Mouse (Mus musculus): ENCODE measurements at regions not wholly inside any gene's neighbourhood (a gene's known extent, or its start where the extent isn't known, plus 50 kb on each side); places are given as distances from the start of the nearest gene placed in this dataset.

GRCm38 (mm10) chr15:88451241-88451640 is 148.9 kb upstream of the Zdhhc25 start:
- no peak for DNase-seq
- intact Hi-C loops (cut with DNase I) = no loop called here

- intact Hi-C loops (cut with DNase I) = no loop called here
- no peak for DNase-seq
Observed at GRCm38 (mm10) chr15:88468107-88468506, 132.0 kb upstream of the Zdhhc25 start.

- intact Hi-C loops (cut with DNase I) = no loop called here
- peak; percentile 4 to 23 for DNase-seq
Observed at GRCm38 (mm10) chr15:88468810-88469209, 131.3 kb upstream of the Zdhhc25 start.

- DNase-seq = no peak
- intact Hi-C loops (cut with DNase I) = no loop called here
Observed at GRCm38 (mm10) chr15:88469508-88470455, 130.3 kb upstream of the Zdhhc25 start.

- intact Hi-C loops (cut with DNase I) = no loop called here
- no peak for DNase-seq
Observed at GRCm38 (mm10) chr15:88472351-88473100, 127.6 kb upstream of the Zdhhc25 start.

DNA sequence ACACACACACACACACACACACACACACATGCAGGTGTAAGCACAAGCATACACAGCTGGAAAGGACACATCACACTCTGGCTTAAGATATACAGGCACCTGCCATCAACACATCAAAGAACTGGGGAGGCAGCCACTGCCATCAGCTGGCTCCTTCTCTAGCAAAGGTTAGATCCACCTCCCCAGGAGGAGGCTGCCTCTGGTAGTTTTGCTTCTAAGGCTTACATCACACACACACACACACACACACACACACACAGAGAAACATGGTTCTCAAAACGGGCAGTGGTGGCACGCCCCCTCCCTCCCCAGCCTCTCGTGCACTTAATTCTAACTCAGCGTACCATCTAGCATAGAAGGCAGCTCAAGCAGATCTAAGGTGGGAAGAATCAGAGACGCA is 126.9 kb upstream of the Zdhhc25 start:
- intact Hi-C loops (cut with DNase I) = no loop called here

GRCm38 (mm10) chr15:88483471-88483870 is 116.6 kb upstream of the Zdhhc25 start:
- no peak for DNase-seq

More for the DNA sequence above, 126.9 kb upstream of the Zdhhc25 start:
- no peak for DNase-seq

DNA sequence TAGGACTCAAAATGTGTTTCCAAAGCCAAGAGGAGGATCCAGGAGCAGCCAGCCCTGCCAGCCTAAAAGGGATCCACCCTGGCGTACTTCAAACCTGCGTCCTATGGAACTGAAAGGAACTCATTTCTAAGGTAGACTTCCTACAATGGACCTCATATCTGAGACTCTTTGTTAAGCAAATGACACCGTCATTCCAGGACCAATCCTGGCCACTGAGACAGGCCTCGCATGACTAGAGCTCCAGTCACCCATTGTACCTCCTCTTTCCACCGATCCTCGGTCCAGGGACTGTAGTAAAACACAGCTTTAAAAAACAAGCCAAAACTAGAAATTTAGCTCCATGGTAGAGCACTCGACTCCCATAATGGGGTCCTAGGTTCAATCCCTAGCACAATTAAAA is 110.4 kb upstream of the Zdhhc25 start:
- no peak for DNase-seq
- intact Hi-C loops (cut with DNase I) = no loop called here

More at GRCm38 (mm10) chr15:88483471-88483870, 116.6 kb upstream of the Zdhhc25 start:
- intact Hi-C loops (cut with DNase I) = no loop called here

- DNase-seq = no peak
- intact Hi-C loops (cut with DNase I) = no loop called here
Observed at GRCm38 (mm10) chr15:88490316-88491090, 109.6 kb upstream of the Zdhhc25 start.

DNA sequence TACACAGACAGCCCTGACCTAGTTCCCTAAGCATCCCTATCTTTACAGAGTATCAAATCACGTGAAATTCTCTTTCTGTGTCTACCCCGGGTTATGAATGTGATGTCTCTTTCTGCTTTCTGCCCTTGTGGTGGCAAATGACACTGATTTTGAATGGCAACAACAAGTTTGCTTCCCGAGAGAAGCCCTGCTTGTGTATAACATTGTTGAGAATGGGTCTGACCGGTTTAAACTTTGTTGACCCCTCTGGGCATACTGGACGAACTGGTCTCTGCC is 109.1 kb upstream of the Zdhhc25 start:
- DNase-seq = no peak
- intact Hi-C loops (cut with DNase I) = no loop called here

GRCm38 (mm10) chr15:88497957-88498356 is 102.1 kb upstream of the Zdhhc25 start:
- intact Hi-C loops (cut with DNase I) = no loop called here
- no peak for DNase-seq

DNA sequence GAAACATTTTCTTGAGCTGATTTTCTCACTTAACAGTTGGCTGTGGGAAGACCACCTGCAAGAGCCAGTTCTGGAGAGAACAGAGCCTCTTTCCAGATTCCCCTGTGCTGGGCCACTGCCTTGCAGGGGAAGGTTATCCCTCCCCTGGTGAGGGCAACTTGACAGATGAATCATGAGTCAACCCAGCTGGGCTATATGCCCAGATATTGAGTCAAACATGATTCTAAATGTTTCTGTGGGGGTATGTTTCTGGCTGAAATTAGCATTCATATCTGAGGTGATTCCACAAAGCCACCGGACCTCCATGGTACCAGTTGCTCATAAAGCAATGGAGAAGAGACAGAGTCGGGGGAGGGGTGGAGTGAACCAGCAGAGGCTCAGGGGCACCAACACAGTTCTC is 97.8 kb upstream of the Zdhhc25 start:
- DNase-seq = no peak
- intact Hi-C loops (cut with DNase I) = no loop called here

GRCm38 (mm10) chr15:88503896-88504295 is 96.2 kb upstream of the Zdhhc25 start:
- intact Hi-C loops (cut with DNase I) = no loop called here
- DNase-seq = no peak

- no peak for DNase-seq
- intact Hi-C loops (cut with DNase I) = no loop called here
Observed at GRCm38 (mm10) chr15:88505491-88506119, 94.5 kb upstream of the Zdhhc25 start.

GRCm38 (mm10) chr15:88507886-88508285 is 92.2 kb upstream of the Zdhhc25 start:
- no peak for DNase-seq
- intact Hi-C loops (cut with DNase I) = no loop called here

- no peak for DNase-seq
- intact Hi-C loops (cut with DNase I) = no loop called here
Observed at GRCm38 (mm10) chr15:88508971-88509370, 91.1 kb upstream of the Zdhhc25 start.

GRCm38 (mm10) chr15:88509626-88510025 is 90.5 kb upstream of the Zdhhc25 start:
- intact Hi-C loops (cut with DNase I) = no loop called here
- no peak for DNase-seq

- intact Hi-C loops (cut with DNase I) = no loop called here
- no peak for DNase-seq
Observed at GRCm38 (mm10) chr15:88514091-88514490, 86.0 kb upstream of the Zdhhc25 start.

DNA sequence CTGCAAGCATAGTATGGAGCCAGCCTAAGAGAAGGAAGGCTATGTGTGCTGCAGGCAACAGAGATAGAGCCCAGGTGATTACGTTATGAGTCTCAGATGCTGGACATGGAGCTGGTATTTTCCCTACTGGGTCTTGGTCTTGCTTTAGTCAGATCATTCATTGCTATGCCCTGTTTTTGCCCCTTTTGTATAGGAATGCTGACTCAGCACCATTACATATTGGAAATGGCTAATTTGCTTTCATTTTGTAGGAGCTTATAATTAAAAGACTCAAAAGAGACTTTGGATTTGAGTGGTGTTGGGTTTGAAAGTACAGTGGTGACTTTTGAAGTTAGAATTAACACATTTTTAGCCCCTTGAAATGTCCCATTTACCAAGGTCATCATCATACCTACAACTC is 68.9 kb upstream of the Zdhhc25 start:
- no peak for DNase-seq
- intact Hi-C loops (cut with DNase I) = no loop called here

- DNase-seq = no peak
- intact Hi-C loops (cut with DNase I) = no loop called here
Observed at GRCm38 (mm10) chr15:88532008-88532407, 68.1 kb upstream of the Zdhhc25 start.

- intact Hi-C loops (cut with DNase I) = no loop called here
- no peak for DNase-seq
Observed at GRCm38 (mm10) chr15:88533354-88533753, 66.7 kb upstream of the Zdhhc25 start.
